Mouse (Mus musculus): Measurements from ENCODE around the gene Mageb2. TPM values are rescaled to one million over a fixed set of nuclear protein-coding genes. Genes with fewer than 3 reads are reported as not detected.
"Not testable (repeated sequence)": the region's sequence is repeated elsewhere in the genome, so short reads cannot be mapped to it uniquely, and the experiment has no call there.

Mageb2 gene
- not detected in 2 replicates for polyA plus RNA-seq (2012; rRNA removed)

GRCm38 (mm10) chrX:91331390-91331789 lies at the start of gene Mageb2:
Gene Mageb2, plus strand, starts transcription at chrX:91331690.
- not testable (repeated sequence) for DNase-seq (ENCODE audit: extremely low spot score in 1 of 2, low spot score in 1 of 2)

GRCm38 (mm10) chrX:91313256-91313655 lies 18.2 kb upstream of the Mageb2 start:
- not testable (repeated sequence) for DNase-seq (ENCODE audit: extremely low spot score in 1 of 2, low spot score in 1 of 2)

Other genes starting within 250 kb of the Mageb2 start
- gene Gm5072, start 60.8 kb downstream of the Mageb2 start, polyA plus RNA-seq (2012; rRNA removed), result not detected in 2 replicates
- gene Gm8914, start 148.4 kb downstream of the Mageb2 start, polyA plus RNA-seq (2012; rRNA removed), result not detected in 2 replicates
- gene 1700084M14Rik, start 244.2 kb downstream of the Mageb2 start, polyA plus RNA-seq (2012; rRNA removed), result not detected in 2 replicates

Data from frontal cortex, adult 2 months (tissue).